7 mouse cellular contexts compared by ENCODE assay signal in genomic region chr2:31785074-31785473, GRCm38 (mm10). TPM values are rescaled to one million over a fixed set of nuclear protein-coding genes. Genes with fewer than 3 reads are reported as not detected.
DNase-seq lines count a peak whose midpoint lies in the region; ATAC-seq and TF ChIP-seq lines count a peak whose summit lies in the region.

No protein-coding gene starts in this region.

- no peak overlapping the region for H3K4me3 ChIP-seq in forebrain, postnatal 0 days (ENCODE audit: low read depth, low read length)
- no peak overlapping the region for H3K4me3 ChIP-seq in hindbrain, postnatal 0 days (ENCODE audit: low read length)

- peaks cover 17% of the 10 kb centered on the region for H3K36me3 ChIP-seq in forebrain, postnatal 0 days (ENCODE audit: insufficient read depth)
- H3K36me3 ChIP-seq in hindbrain, postnatal 0 days (ENCODE audit: insufficient read depth, low read length): peaks cover 22% of the 10 kb centered on the region; the same call in 1 of the 2 replicates

- H3K9me3 ChIP-seq in forebrain, postnatal 0 days (ENCODE audit: low read length): no peaks in the 10 kb centered on the region
- no peaks in the 10 kb centered on the region for H3K9me3 ChIP-seq in hindbrain, postnatal 0 days (ENCODE audit: low read length)

- no peak overlapping the region for H3K4me2 ChIP-seq in forebrain, postnatal 0 days (ENCODE audit: low read depth)
- H3K4me2 ChIP-seq in hindbrain, postnatal 0 days (ENCODE audit: low read depth, low read length): no peak overlapping the region

- H3K4me1 ChIP-seq in forebrain, postnatal 0 days (ENCODE audit: insufficient read depth): no peaks in the 10 kb centered on the region
- H3K4me1 ChIP-seq in hindbrain, postnatal 0 days (ENCODE audit: insufficient read depth, low read length): no peaks in the 10 kb centered on the region

- no peaks in the 10 kb centered on the region for H3K27me3 ChIP-seq in forebrain, postnatal 0 days (ENCODE audit: insufficient read depth, low read length)
- no peaks in the 10 kb centered on the region for H3K27me3 ChIP-seq in hindbrain, postnatal 0 days (ENCODE audit: insufficient read depth, low read length)

- peak; percentile 95 for TF ChIP-seq CTCF in forebrain, postnatal 0 days (IDR thresholded peaks at IDR 0.05; ENCODE audit: low read depth)
- peak; percentile 96 for TF ChIP-seq CTCF in hindbrain, postnatal 0 days (IDR thresholded peaks at IDR 0.05; ENCODE audit: low read depth)

- ATAC-seq in forebrain, postnatal 0 days: peak; percentile 75
- peak; percentile 63 for ATAC-seq in hindbrain, postnatal 0 days
- peak; percentile 90 for ATAC-seq in megakaryocyte progenitor cell, adult 5-6 weeks (replicated peaks; ENCODE audit: poor library complexity)

- H3K27ac ChIP-seq in forebrain, postnatal 0 days (ENCODE audit: low read depth, low read length): no peak overlapping the region
- H3K27ac ChIP-seq in hindbrain, postnatal 0 days: no peak overlapping the region

- peak; percentile 82 for DNase-seq in R1 (ENCODE audit: low read depth, low spot score)
- DNase-seq in cerebellum, adult 11 months: peak; percentile 73
- DNase-seq in forebrain, postnatal 0 days: peak; percentile 86
- DNase-seq in hindbrain, postnatal 0 days (ENCODE audit: low spot score): peak; percentile 93
- peak; percentile 82 to 85 for DNase-seq in left cerebral cortex, adult 18-20 months (ENCODE audit: low spot score in 2 of 2)
- DNase-seq in spleen, adult 12 weeks (ENCODE audit: low spot score): peak; percentile 53

- 41% methylated on average over 9 of the region's 9 CpGs for WGBS in forebrain, postnatal 0 days
- WGBS in hindbrain, postnatal 0 days: 36% methylated on average over 9 of the region's 9 CpGs

- no peak overlapping the region for H3K9ac ChIP-seq in forebrain, postnatal 0 days
- no peak overlapping the region for H3K9ac ChIP-seq in hindbrain, postnatal 0 days (replicated peaks; ENCODE audit: low read length)

RNA-seq across cellular contexts. Expression of gene Qrfp, which starts 25.3 kb away (rescaled TPM):
- total RNA-seq in forebrain, postnatal 0 days (2014; rRNA removed): 0.08 and 0.19 TPM in 2 replicates
- polyA plus RNA-seq in forebrain, postnatal 0 days (2015; fragmentation: Nextera tagmentation; extraction: Ambion mirVana): 0.06 TPM in 1 of 2 replicates, not detected in the other
- not detected in 2 replicates for total RNA-seq in hindbrain, postnatal 0 days (2014; rRNA removed)
- 0.06 TPM in 1 of 2 replicates, not detected in the other for polyA plus RNA-seq in hindbrain, postnatal 0 days (2015; fragmentation: Nextera tagmentation; extraction: Ambion mirVana)
- not detected for total RNA-seq in left cerebral cortex, adult 18-20 months (2021)
- total RNA-seq in megakaryocyte progenitor cell, adult 5-6 weeks (2015): not detected in 2 replicates
- total RNA-seq in megakaryocyte progenitor cell, adult 5-6 weeks (2017): not detected in 2 replicates
